Mouse (Mus musculus): ENCODE measurements around the gene Mctp2. TPM values are rescaled to one million over a fixed set of nuclear protein-coding genes. Genes with fewer than 3 reads are reported as not detected.

Mctp2 gene
- polyA plus RNA-seq, 1 experiment: not detected

- Histone ChIP-seq H3K27me3 (ENCODE audit: control insufficient read depth) (no peaks in the 10 kb centered on the region), H3K4me1 (ENCODE audit: control insufficient read depth) (no peaks in the 10 kb centered on the region), H3K36me3 (ENCODE audit: control insufficient read depth) (no peaks in the 10 kb centered on the region), H3K9me3 (ENCODE audit: control insufficient read depth, low read length) (no peaks in the 10 kb centered on the region), H3K4me3 (replicated peaks) (no peak overlapping the region)
- TF ChIP-seq GATA1 (IDR thresholded peaks at IDR 0.05; ENCODE audit: low read length): no peak
- no peak for TF ChIP-seq TAL1 (IDR thresholded peaks at IDR 0.05; ENCODE audit: low read length)
Observed at GRCm38 (mm10) chr7:72162256-72162655, 144.2 kb downstream of the Mctp2 start.

GRCm38 (mm10) chr7:72159513-72160063, 146.8 kb downstream of the Mctp2 start:
- TF ChIP-seq GATA1 (IDR thresholded peaks at IDR 0.05; ENCODE audit: low read length) (no peak), TAL1 (IDR thresholded peaks at IDR 0.05; ENCODE audit: low read length) (no peak)
- Histone ChIP-seq H3K9me3 (ENCODE audit: control insufficient read depth, low read length) (no peaks in the 10 kb centered on the region), H3K36me3 (ENCODE audit: control insufficient read depth) (no peaks in the 10 kb centered on the region), H3K4me3 (replicated peaks) (no peak overlapping the region), H3K27me3 (ENCODE audit: control insufficient read depth) (no peaks in the 10 kb centered on the region), H3K4me1 (ENCODE audit: control insufficient read depth) (no peaks in the 10 kb centered on the region)

GRCm38 (mm10) chr7:72150799-72151708, 155.4 kb downstream of the Mctp2 start:
- H3K4me3 ChIP-seq (replicated peaks): no peak overlapping the region
- no peaks in the 10 kb centered on the region for H3K4me1 ChIP-seq (ENCODE audit: control insufficient read depth)
- TF ChIP-seq GATA1 (IDR thresholded peaks at IDR 0.05; ENCODE audit: low read length) (no peak), TAL1 (IDR thresholded peaks at IDR 0.05; ENCODE audit: low read length) (no peak)
- H3K27me3 ChIP-seq (ENCODE audit: control insufficient read depth): no peaks in the 10 kb centered on the region
- no peaks in the 10 kb centered on the region for H3K36me3 ChIP-seq (ENCODE audit: control insufficient read depth)
- no peaks in the 10 kb centered on the region for H3K9me3 ChIP-seq (ENCODE audit: control insufficient read depth, low read length)

DNA sequence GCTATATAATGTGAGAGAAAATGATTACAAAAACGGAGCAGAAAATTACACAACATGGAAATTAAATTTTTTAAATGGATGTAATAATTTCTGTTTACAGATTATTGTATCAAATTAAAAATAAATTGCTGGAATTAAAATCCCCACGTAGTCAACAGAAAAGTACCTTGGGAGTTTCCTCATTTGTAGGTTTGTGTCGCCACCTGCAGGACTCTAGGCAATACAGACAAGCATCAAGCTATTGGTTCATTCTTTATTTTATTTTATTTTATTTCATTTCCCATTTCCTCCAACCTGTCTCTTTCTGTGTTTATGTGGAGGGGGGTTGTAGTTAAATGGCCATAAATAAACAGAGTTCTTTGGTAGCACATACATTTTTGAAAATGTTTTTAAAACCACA, 157.3 kb downstream of the Mctp2 start:
- no peaks in the 10 kb centered on the region for H3K4me1 ChIP-seq (ENCODE audit: control insufficient read depth)

GRCm38 (mm10) chr7:72146849-72147248, 159.6 kb downstream of the Mctp2 start:
- Histone ChIP-seq H3K27me3 (ENCODE audit: control insufficient read depth) (no peaks in the 10 kb centered on the region), H3K4me1 (ENCODE audit: control insufficient read depth) (no peaks in the 10 kb centered on the region), H3K9me3 (ENCODE audit: control insufficient read depth, low read length) (no peaks in the 10 kb centered on the region), H3K4me3 (replicated peaks) (no peak overlapping the region), H3K36me3 (ENCODE audit: control insufficient read depth) (no peaks in the 10 kb centered on the region)
- TF ChIP-seq GATA1 (IDR thresholded peaks at IDR 0.05; ENCODE audit: low read length): no peak
- TF ChIP-seq TAL1 (IDR thresholded peaks at IDR 0.05; ENCODE audit: low read length): no peak

More for the DNA sequence above, 157.3 kb downstream of the Mctp2 start:
- no peak overlapping the region for H3K4me3 ChIP-seq (replicated peaks)
- TF ChIP-seq GATA1 (IDR thresholded peaks at IDR 0.05; ENCODE audit: low read length) (no peak), TAL1 (IDR thresholded peaks at IDR 0.05; ENCODE audit: low read length) (no peak)
- no peaks in the 10 kb centered on the region for H3K9me3 ChIP-seq (ENCODE audit: control insufficient read depth, low read length)
- no peaks in the 10 kb centered on the region for H3K27me3 ChIP-seq (ENCODE audit: control insufficient read depth)
- no peaks in the 10 kb centered on the region for H3K36me3 ChIP-seq (ENCODE audit: control insufficient read depth)

- Histone ChIP-seq H3K27me3 (ENCODE audit: control insufficient read depth) (no peaks in the 10 kb centered on the region), H3K4me1 (ENCODE audit: control insufficient read depth) (no peaks in the 10 kb centered on the region), H3K36me3 (ENCODE audit: control insufficient read depth) (no peaks in the 10 kb centered on the region), H3K4me3 (replicated peaks) (no peak overlapping the region), H3K9me3 (ENCODE audit: control insufficient read depth, low read length) (no peaks in the 10 kb centered on the region)
- TF ChIP-seq GATA1 (IDR thresholded peaks at IDR 0.05; ENCODE audit: low read length): no peak
- no peak for TF ChIP-seq TAL1 (IDR thresholded peaks at IDR 0.05; ENCODE audit: low read length)
Observed at GRCm38 (mm10) chr7:72145726-72146520, 160.5 kb downstream of the Mctp2 start.

DNA sequence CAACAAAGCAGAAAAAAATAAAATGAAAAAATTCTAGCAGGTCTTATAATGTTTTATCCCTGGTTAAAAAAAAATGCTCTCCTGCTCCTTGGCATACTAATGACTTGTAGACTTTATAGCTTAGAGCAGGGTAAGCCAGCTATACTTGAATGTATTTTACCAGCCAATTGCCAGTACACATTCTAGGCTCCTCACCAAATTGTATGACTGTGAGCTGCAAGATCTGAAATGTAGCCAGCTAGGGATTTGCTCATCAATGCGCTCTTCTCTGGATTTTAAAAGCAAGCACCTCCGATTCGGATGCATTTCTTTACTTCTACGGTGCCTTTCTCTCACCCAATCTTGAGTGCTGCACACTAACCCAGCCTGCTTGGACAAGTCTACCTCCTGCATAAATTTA, 167.7 kb downstream of the Mctp2 start:
- Histone ChIP-seq H3K4me1 (ENCODE audit: control insufficient read depth) (no peaks in the 10 kb centered on the region), H3K36me3 (ENCODE audit: control insufficient read depth) (no peaks in the 10 kb centered on the region), H3K4me3 (replicated peaks) (no peak overlapping the region), H3K9me3 (ENCODE audit: control insufficient read depth, low read length) (no peaks in the 10 kb centered on the region), H3K27me3 (ENCODE audit: control insufficient read depth) (no peaks in the 10 kb centered on the region)
- TF ChIP-seq TAL1 (IDR thresholded peaks at IDR 0.05; ENCODE audit: low read length) (no peak), GATA1 (IDR thresholded peaks at IDR 0.05; ENCODE audit: low read length) (no peak)

DNA sequence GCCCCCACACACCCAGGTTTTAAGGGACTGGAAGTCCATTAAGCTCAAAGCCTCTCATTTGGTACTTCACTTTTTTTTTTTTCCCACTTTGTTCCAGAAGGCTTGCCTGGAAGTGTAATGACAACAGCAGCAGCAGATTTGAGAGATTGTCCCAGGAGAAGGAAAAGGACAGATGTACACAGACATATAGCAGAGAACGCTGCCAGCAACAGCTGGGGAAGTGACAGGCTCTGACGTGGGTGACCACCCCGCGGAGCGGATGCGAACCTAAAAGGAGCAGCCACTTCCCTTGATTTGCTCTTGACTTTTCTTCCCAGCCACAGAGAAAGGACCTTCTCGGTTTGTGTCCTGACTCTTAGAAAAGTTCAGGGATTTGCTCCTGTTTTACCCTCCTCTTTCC, 185.4 kb downstream of the Mctp2 start:
- Histone ChIP-seq H3K4me1 (ENCODE audit: control insufficient read depth) (no peaks in the 10 kb centered on the region), H3K36me3 (ENCODE audit: control insufficient read depth) (no peaks in the 10 kb centered on the region), H3K4me3 (replicated peaks) (no peak overlapping the region), H3K27me3 (ENCODE audit: control insufficient read depth) (no peaks in the 10 kb centered on the region), H3K9me3 (ENCODE audit: control insufficient read depth, low read length) (peaks cover 3% of the 10 kb centered on the region; the same call in 1 of the 2 replicates)
- TF ChIP-seq GATA1 (IDR thresholded peaks at IDR 0.05; ENCODE audit: low read length) (no peak), TAL1 (IDR thresholded peaks at IDR 0.05; ENCODE audit: low read length) (no peak)

DNA sequence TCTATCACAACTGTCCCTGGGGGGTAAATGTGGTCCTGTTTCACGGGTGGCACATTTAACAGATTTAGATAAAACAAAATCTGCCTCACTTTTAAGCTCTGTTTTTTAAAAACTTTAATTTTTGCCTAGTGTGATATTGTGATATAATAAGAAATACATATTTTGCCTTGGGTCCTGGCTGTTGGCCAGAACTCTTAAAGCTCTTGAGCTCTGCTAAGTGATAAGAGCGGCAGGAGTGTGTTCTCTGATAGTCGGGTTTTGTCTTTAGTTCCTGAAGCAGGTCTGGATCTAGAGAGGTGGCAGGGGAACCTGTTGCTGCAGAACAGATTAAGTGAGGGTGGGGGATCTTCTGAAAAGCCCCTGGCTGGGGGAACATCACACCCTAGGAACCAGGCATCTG, 186.7 kb downstream of the Mctp2 start:
- TF ChIP-seq GATA1 (IDR thresholded peaks at IDR 0.05; ENCODE audit: low read length) (no peak), TAL1 (IDR thresholded peaks at IDR 0.05; ENCODE audit: low read length) (no peak)
- Histone ChIP-seq H3K9me3 (ENCODE audit: control insufficient read depth, low read length) (peaks cover 3% of the 10 kb centered on the region; the same call in 1 of the 2 replicates), H3K4me1 (ENCODE audit: control insufficient read depth) (no peaks in the 10 kb centered on the region)

More for the DNA sequence above, 186.7 kb downstream of the Mctp2 start:
- Histone ChIP-seq H3K36me3 (ENCODE audit: control insufficient read depth) (no peaks in the 10 kb centered on the region), H3K4me3 (replicated peaks) (no peak overlapping the region), H3K27me3 (ENCODE audit: control insufficient read depth) (no peaks in the 10 kb centered on the region)
